Mouse (Mus musculus): Measurements from ENCODE around the gene Sppl2b.
A peak's percentile ranks its signal among the peaks of the same experiment; 100 is the strongest.

Sppl2b gene

GRCm38 (mm10) chr10:80899074-80899473 is 44.0 kb downstream of the Sppl2b start:
- no peak for DNase-seq (ENCODE audit: low spot score)

GRCm38 (mm10) chr10:80899591-80900317 is 44.7 kb downstream of the Sppl2b start:
- no peak for DNase-seq (ENCODE audit: low spot score)

- peak; percentile 92 for DNase-seq (ENCODE audit: low spot score)
These were observed 45.5 kb downstream of the Sppl2b start, which contains the start of gene Timm13 for GRCm38 (mm10) chr10:80900318-80901247. TSS of gene Timm13 (minus strand) at chr10:80900969.

GRCm38 (mm10) chr10:80901409-80902272 is 46.6 kb downstream of the Sppl2b start:
- no peak for DNase-seq (ENCODE audit: low spot score)

GRCm38 (mm10) chr10:80902273-80902940 is 47.3 kb downstream of the Sppl2b start:
- no peak for DNase-seq (ENCODE audit: low spot score)

- no peak for DNase-seq (ENCODE audit: low spot score)
These were observed 48.2 kb downstream of the Sppl2b start for GRCm38 (mm10) chr10:80903282-80903681.

- no peak for DNase-seq (ENCODE audit: low spot score)
These were observed 49.1 kb downstream of the Sppl2b start for GRCm38 (mm10) chr10:80904004-80904693.

GRCm38 (mm10) chr10:80904709-80905108 is 49.6 kb downstream of the Sppl2b start:
- no peak for DNase-seq (ENCODE audit: low spot score)

GRCm38 (mm10) chr10:80909375-80910162 is 54.5 kb downstream of the Sppl2b start:
- DNase-seq (ENCODE audit: low spot score), result no peak

- no peak for DNase-seq (ENCODE audit: low spot score)
These were observed 56.3 kb downstream of the Sppl2b start for GRCm38 (mm10) chr10:80911354-80911753.

GRCm38 (mm10) chr10:80911891-80912290 is 56.8 kb downstream of the Sppl2b start:
- DNase-seq (ENCODE audit: low spot score), result no peak

GRCm38 (mm10) chr10:80913364-80914011 is 58.4 kb downstream of the Sppl2b start:
- DNase-seq (ENCODE audit: low spot score), result no peak

- DNase-seq (ENCODE audit: low spot score), result no peak
These were observed 59.2 kb downstream of the Sppl2b start for GRCm38 (mm10) chr10:80914253-80914656.

GRCm38 (mm10) chr10:80915260-80915659 is 60.2 kb downstream of the Sppl2b start:
- no peak for DNase-seq (ENCODE audit: low spot score)

- DNase-seq (ENCODE audit: low spot score), result no peak
These were observed 60.7 kb downstream of the Sppl2b start for GRCm38 (mm10) chr10:80915736-80916135.

GRCm38 (mm10) chr10:80917336-80917778 is 62.3 kb downstream of the Sppl2b start:
- DNase-seq (ENCODE audit: low spot score), result no peak

- DNase-seq (ENCODE audit: low spot score), result no peak
These were observed 62.8 kb downstream of the Sppl2b start, which contains the start of gene Lmnb2 for GRCm38 (mm10) chr10:80917779-80918434. TSS of gene Lmnb2 (minus strand) at chr10:80918245.

Data from urinary bladder, postnatal 10 days (tissue).